ENCODE assay signal across 13 mouse cellular contexts in genomic region chr9:94239479-94240241, GRCm38 (mm10).
DNase-seq lines count a peak whose midpoint lies in the region; ATAC-seq and TF ChIP-seq lines count a peak whose summit lies in the region.
"Had no signal": no experiment of that assay in that cellular context is flagged by ENCODE, and none has a peak within 500 bp of the region (broad histone marks: within the 10 kb centered on the region; RNA-seq: fewer than 3 reads in every experiment).

No protein-coding gene starts in this region.

- no peaks in the 10 kb centered on the region for H3K9me3 ChIP-seq in intestine, embryonic 15.5 days
- no peaks in the 10 kb centered on the region for H3K9me3 ChIP-seq in intestine, postnatal 0 days (ENCODE audit: control insufficient read depth)
- no peaks in the 10 kb centered on the region for H3K9me3 ChIP-seq in embryonic facial prominence, embryonic 15.5 days (replicated peaks)
- no peaks in the 10 kb centered on the region for H3K9me3 ChIP-seq in kidney, embryonic 16.5 days (ENCODE audit: low read length)
- H3K9me3 ChIP-seq in neural tube, embryonic 13.5 days = no peaks in the 10 kb centered on the region
- no peaks in the 10 kb centered on the region for H3K9me3 ChIP-seq in midbrain, embryonic 16.5 days (replicated peaks; ENCODE audit: control insufficient read depth, low read length, poor library complexity, severe bottlenecking)
- H3K9me3 ChIP-seq: heart, embryonic 10.5 days had no signal

- WGBS in intestine, embryonic 15.5 days = 45% methylated on average over 8 of the region's 8 CpGs
- 34% methylated on average over 8 of the region's 8 CpGs for WGBS in intestine, postnatal 0 days
- 63% methylated on average over 8 of the region's 8 CpGs for WGBS in embryonic facial prominence, embryonic 15.5 days
- 13% methylated on average over 8 of the region's 8 CpGs for WGBS in kidney, embryonic 16.5 days
- WGBS in neural tube, embryonic 13.5 days = 43% methylated on average over 8 of the region's 8 CpGs
- WGBS in midbrain, embryonic 16.5 days = 78% methylated on average over 8 of the region's 8 CpGs

- no peak overlapping the region for H3K4me2 ChIP-seq in intestine, embryonic 15.5 days (replicated peaks)
- H3K4me2 ChIP-seq in intestine, postnatal 0 days (replicated peaks; ENCODE audit: low read depth) = no peak overlapping the region
- no peak overlapping the region for H3K4me2 ChIP-seq in embryonic facial prominence, embryonic 15.5 days (replicated peaks)
- peak overlapping the region; percentile 26; the same call in 1 of the 2 replicates for H3K4me2 ChIP-seq in kidney, embryonic 16.5 days (replicated peaks; ENCODE audit: low read depth, low read length)
- H3K4me2 ChIP-seq in neural tube, embryonic 13.5 days = no peak overlapping the region
- H3K4me2 ChIP-seq in midbrain, embryonic 16.5 days (ENCODE audit: low read length) = no peak overlapping the region

- DNase-seq in T-cell, adult 2 months (ENCODE audit: low spot score) = no peak
- no peak for DNase-seq in frontal cortex, postnatal 36 days (ENCODE audit: low spot score in 2 of 2)
- DNase-seq: cerebellum, adult 9-10 months; lung, postnatal 14 days had no signal

- 0 out of 2 replicates have a peak, but pooled peaks have one; percentile 34 for ATAC-seq in intestine, embryonic 15.5 days
- ATAC-seq in intestine, postnatal 0 days = no peak
- no peak for ATAC-seq in embryonic facial prominence, embryonic 15.5 days (ENCODE audit: insufficient number of reproducible peaks, low FRiP score, low TSS enrichment, low read depth)
- peak; percentile 92 for ATAC-seq in kidney, embryonic 16.5 days (ENCODE audit: low FRiP score, low TSS enrichment)
- peak; percentile 72; the same call in 1 of the 2 replicates for ATAC-seq in neural tube, embryonic 13.5 days (ENCODE audit: low read depth)
- no peak for ATAC-seq in midbrain, embryonic 16.5 days
- ATAC-seq: hindbrain, embryonic 16.5 days had no signal

- no peak overlapping the region for H3K9ac ChIP-seq in intestine, embryonic 15.5 days
- no peak overlapping the region for H3K9ac ChIP-seq in intestine, postnatal 0 days (ENCODE audit: low read depth, low read length)
- no peak overlapping the region for H3K9ac ChIP-seq in embryonic facial prominence, embryonic 15.5 days
- H3K9ac ChIP-seq in kidney, embryonic 16.5 days (replicated peaks; ENCODE audit: low read length) = no peak overlapping the region
- H3K9ac ChIP-seq in neural tube, embryonic 13.5 days = no peak overlapping the region
- H3K9ac ChIP-seq in midbrain, embryonic 16.5 days (ENCODE audit: low read depth, low read length) = no peak overlapping the region

- no peaks in the 10 kb centered on the region for H3K27me3 ChIP-seq in intestine, embryonic 15.5 days (replicated peaks)
- H3K27me3 ChIP-seq in intestine, postnatal 0 days (replicated peaks; ENCODE audit: control insufficient read depth, insufficient read depth, low read length) = no peaks in the 10 kb centered on the region
- no peaks in the 10 kb centered on the region for H3K27me3 ChIP-seq in embryonic facial prominence, embryonic 15.5 days
- peaks cover 5% of the 10 kb centered on the region; the same call in 1 of the 2 replicates for H3K27me3 ChIP-seq in kidney, embryonic 16.5 days (ENCODE audit: insufficient read depth, low read length)
- H3K27me3 ChIP-seq in neural tube, embryonic 13.5 days = no peaks in the 10 kb centered on the region
- no peaks in the 10 kb centered on the region for H3K27me3 ChIP-seq in midbrain, embryonic 16.5 days (ENCODE audit: control insufficient read depth, insufficient read depth, low read depth, low read length)
- H3K27me3 ChIP-seq: CH12.LX had no signal

- H3K36me3 ChIP-seq in intestine, embryonic 15.5 days = no peaks in the 10 kb centered on the region
- no peaks in the 10 kb centered on the region for H3K36me3 ChIP-seq in intestine, postnatal 0 days (ENCODE audit: control insufficient read depth, insufficient read depth)
- no peaks in the 10 kb centered on the region for H3K36me3 ChIP-seq in embryonic facial prominence, embryonic 15.5 days
- no peaks in the 10 kb centered on the region for H3K36me3 ChIP-seq in kidney, embryonic 16.5 days (ENCODE audit: insufficient read depth, low read length)
- H3K36me3 ChIP-seq in neural tube, embryonic 13.5 days = no peaks in the 10 kb centered on the region
- H3K36me3 ChIP-seq in midbrain, embryonic 16.5 days (ENCODE audit: control insufficient read depth, insufficient read depth, low read length) = no peaks in the 10 kb centered on the region
- H3K36me3 ChIP-seq: heart, embryonic 10.5 days had no signal

- H3K27ac ChIP-seq in intestine, embryonic 15.5 days = no peak overlapping the region
- H3K27ac ChIP-seq in intestine, postnatal 0 days (ENCODE audit: low read depth, low read length) = no peak overlapping the region
- H3K27ac ChIP-seq in embryonic facial prominence, embryonic 15.5 days (replicated peaks) = peak overlapping the region; percentile 18; the same call in 1 of the 2 replicates
- H3K27ac ChIP-seq in kidney, embryonic 16.5 days (ENCODE audit: low read length) = peak overlapping the region; percentile 78
- peak overlapping the region; percentile 20; the same call in 1 of the 2 replicates for H3K27ac ChIP-seq in neural tube, embryonic 13.5 days (replicated peaks)
- H3K27ac ChIP-seq in midbrain, embryonic 16.5 days (ENCODE audit: low read length) = no peak overlapping the region
- H3K27ac ChIP-seq: heart, embryonic 10.5 days had no signal

- H3K4me3 ChIP-seq in intestine, embryonic 15.5 days (replicated peaks) = no peak overlapping the region
- H3K4me3 ChIP-seq in intestine, postnatal 0 days (ENCODE audit: low read depth, low read length) = no peak overlapping the region
- no peak overlapping the region for H3K4me3 ChIP-seq in embryonic facial prominence, embryonic 15.5 days (replicated peaks)
- H3K4me3 ChIP-seq in kidney, embryonic 16.5 days (ENCODE audit: low read length) = no peak overlapping the region
- no peak overlapping the region for H3K4me3 ChIP-seq in neural tube, embryonic 13.5 days
- H3K4me3 ChIP-seq in midbrain, embryonic 16.5 days (ENCODE audit: low read depth, low read length) = no peak overlapping the region
- H3K4me3 ChIP-seq: heart, embryonic 10.5 days had no signal

- no peak for TF ChIP-seq CTCF in intestine, postnatal 0 days (IDR thresholded peaks at IDR 0.05; ENCODE audit: low read depth)

- H3K4me1 ChIP-seq in intestine, embryonic 15.5 days (replicated peaks) = 0 out of 2 replicates have a peak, but pooled peaks cover 3% of the 10 kb centered on the region
- no peaks in the 10 kb centered on the region for H3K4me1 ChIP-seq in intestine, postnatal 0 days (replicated peaks; ENCODE audit: control insufficient read depth, insufficient read depth, low read length)
- H3K4me1 ChIP-seq in embryonic facial prominence, embryonic 15.5 days = no peaks in the 10 kb centered on the region
- H3K4me1 ChIP-seq in kidney, embryonic 16.5 days (ENCODE audit: insufficient read depth, low read length) = peaks cover 8% of the 10 kb centered on the region
- H3K4me1 ChIP-seq in neural tube, embryonic 13.5 days (replicated peaks) = peaks cover 21% of the 10 kb centered on the region
- no peaks in the 10 kb centered on the region for H3K4me1 ChIP-seq in midbrain, embryonic 16.5 days (ENCODE audit: control insufficient read depth, insufficient read depth, low read length)
- H3K4me1 ChIP-seq: heart, embryonic 10.5 days had no signal

Comparison
In these comparisons a context has a peak if more than half of its experiments do, and no peak if none do; other contexts are left out.
1. ATAC-seq: peak in intestine, embryonic 15.5 days (single experiment), kidney, embryonic 16.5 days (single experiment) and neural tube, embryonic 13.5 days (single experiment); none in intestine, postnatal 0 days (single experiment), embryonic facial prominence, embryonic 15.5 days (single experiment) and midbrain, embryonic 16.5 days (single experiment).
2. H3K27ac ChIP-seq: peak in embryonic facial prominence, embryonic 15.5 days (single experiment), kidney, embryonic 16.5 days (single experiment) and neural tube, embryonic 13.5 days (single experiment); none in intestine, embryonic 15.5 days (single experiment), intestine, postnatal 0 days (single experiment) and midbrain, embryonic 16.5 days (single experiment).